Mouse (Mus musculus) neutrophil, adult 5-6 weeks (primary cell): ENCODE results near the gene AL731706.1. TPM values are rescaled to one million over a fixed set of nuclear protein-coding genes. Genes with fewer than 3 reads are reported as not detected.
A peak's percentile ranks its signal among the peaks of the same experiment; 100 is the strongest.

Experiments used
- ATAC-seq: fragments of 151-379, 151-347 bp; 2 replicates; pipeline ENCODE4 v1.8.0; 2017; ENCODE audit warnings: mild to moderate bottlenecking, moderate TSS enrichment; ENCODE audit not compliant: insufficient number of reproducible peaks, poor library complexity, low FRiP score, severe bottlenecking; ENCODE audit errors: extremely low read depth
- total RNA-seq: library from RNA; stranded (forward); fragments of 200-1000 nt; gene quantifications from 2 replicates; pipeline ENCODE4 v1.2.3, GENCODE M21; 2017

AL731706.1 gene
- total RNA-seq = 2.7 and 8.2 TPM in 2 replicates

DNA sequence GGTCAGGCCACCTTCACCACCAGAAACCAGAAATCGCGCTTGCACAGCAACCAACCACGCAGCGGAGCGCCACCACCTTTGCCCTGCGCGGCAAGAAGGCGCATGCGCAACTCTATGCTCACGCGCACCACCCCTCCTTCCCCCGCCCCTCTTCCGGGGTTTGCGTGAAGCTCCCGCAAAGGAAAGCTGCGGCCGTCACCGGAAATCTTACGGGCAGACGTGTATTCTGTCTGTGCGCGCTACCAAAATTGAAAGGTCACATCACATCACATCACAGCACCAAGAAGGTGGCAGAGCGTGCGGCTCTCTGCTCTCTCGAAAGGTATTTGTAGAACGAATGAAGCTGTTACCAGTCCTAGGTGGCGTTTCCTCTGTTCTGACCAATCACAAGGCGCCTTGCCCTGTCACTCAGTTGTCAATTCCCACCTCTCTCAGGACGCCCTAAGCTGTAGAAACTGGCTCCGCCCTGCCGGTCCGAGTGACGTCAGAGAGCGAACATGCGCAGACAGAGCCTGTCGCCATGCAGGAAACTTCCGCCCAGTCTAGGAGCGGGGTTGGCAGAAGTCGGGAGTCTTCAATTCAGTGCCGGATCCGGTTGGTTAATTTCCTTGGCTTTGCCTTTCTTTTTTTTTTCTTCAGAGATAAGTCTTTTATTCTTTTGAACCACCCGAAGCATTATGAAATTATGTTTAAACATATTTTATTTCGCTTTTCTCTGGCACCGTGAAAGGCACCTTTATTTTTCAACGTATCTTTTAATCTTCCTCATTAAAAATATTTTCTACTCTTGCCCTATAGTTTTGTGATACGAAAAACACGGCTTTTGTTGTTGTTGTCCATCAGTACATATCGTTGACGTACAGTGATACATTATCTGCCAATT, at the start of gene AL731706.1, which contains the start of the genes Slx4ip and Mkks:
AL731706.1 (minus strand) TSS at position 322 of the 883 bp plus-strand sequence.
Slx4ip (plus strand) TSS at position 151 of the 883 bp plus-strand sequence.
Mkks (minus strand) TSS at position 322 of the 883 bp plus-strand sequence.
- ATAC-seq = peak; percentile 86

DNA sequence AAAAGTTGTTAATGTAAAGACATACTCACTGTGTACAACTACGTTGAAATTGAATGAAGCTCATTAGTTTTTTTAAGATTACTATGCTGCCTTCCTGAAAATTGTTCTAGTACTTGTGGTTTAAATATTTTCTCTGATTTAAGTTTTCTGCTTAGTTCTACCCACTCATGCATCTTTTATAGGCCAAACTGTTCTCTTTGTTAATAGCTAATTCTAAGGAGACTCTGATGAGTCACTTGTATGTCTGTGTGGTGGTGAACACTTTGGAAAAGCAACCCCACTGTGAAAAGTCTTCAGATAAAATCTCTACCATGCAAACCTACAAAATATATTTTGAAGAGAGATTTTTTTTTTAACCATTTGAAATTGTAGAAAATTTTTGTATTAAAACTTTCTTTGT, 47.1 kb upstream of the AL731706.1 start:
- no peak for ATAC-seq

- ATAC-seq = peak; percentile 36; the same call in 1 of the 2 replicates
Observed at GRCm38 (mm10) chr2:136936391-136937288, 45.5 kb upstream of the AL731706.1 start.

GRCm38 (mm10) chr2:136921003-136921408, 29.8 kb upstream of the AL731706.1 start:
- 0 out of 2 replicates have a peak, but pooled peaks have one; percentile 26 for ATAC-seq

GRCm38 (mm10) chr2:136920257-136920993, 29.2 kb upstream of the AL731706.1 start:
- ATAC-seq = no peak

DNA sequence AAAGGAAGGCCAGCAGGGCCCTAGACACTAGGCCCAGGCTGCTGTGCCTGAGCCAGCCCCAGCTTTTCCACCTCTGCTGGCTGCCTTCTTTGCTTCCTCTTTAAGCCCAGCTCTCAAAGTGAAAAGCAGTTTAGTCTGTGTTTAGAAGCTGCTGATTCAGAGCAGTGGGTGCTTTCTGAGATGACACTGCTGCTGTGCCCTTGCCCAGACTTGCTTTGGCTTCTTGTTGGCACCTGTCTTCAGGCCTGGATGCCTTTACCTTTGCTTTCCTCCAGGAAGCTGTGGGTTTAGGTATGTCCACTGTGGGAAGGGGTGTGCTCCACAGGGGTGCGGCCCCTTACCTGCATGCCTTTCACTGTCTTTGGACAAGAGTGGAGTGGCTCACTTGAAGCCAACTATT, 28.2 kb upstream of the AL731706.1 start:
- no peak for ATAC-seq

- ATAC-seq = no peak
Observed at GRCm38 (mm10) chr2:136914334-136914902, 23.2 kb upstream of the AL731706.1 start.

DNA sequence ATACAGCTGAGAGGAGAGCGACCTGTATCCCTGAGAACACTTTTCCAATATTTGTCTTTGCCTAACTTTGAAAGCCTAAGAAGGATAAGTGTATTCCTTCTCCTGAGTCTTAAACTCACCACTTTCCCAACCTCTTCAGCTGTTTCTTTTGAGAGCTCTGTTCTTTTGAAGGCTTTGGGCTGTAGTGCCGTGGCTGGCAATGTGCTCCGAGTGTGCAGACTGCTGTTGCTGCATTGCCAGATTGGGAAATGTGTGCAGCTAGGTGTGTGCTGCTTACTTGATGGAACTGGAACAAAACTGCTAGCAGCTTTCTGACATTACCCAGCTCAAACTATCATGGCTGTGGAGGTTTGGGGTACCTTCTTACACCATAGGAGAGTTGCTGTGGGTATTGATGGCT, 21.8 kb upstream of the AL731706.1 start:
- no peak for ATAC-seq

- ATAC-seq = no peak
Observed at GRCm38 (mm10) chr2:136911958-136912411, 20.8 kb upstream of the AL731706.1 start.

- no peak for ATAC-seq
Observed at GRCm38 (mm10) chr2:136909298-136909697, 18.1 kb upstream of the AL731706.1 start.

- ATAC-seq = no peak
Observed at GRCm38 (mm10) chr2:136908596-136908995, 17.4 kb upstream of the AL731706.1 start.

DNA sequence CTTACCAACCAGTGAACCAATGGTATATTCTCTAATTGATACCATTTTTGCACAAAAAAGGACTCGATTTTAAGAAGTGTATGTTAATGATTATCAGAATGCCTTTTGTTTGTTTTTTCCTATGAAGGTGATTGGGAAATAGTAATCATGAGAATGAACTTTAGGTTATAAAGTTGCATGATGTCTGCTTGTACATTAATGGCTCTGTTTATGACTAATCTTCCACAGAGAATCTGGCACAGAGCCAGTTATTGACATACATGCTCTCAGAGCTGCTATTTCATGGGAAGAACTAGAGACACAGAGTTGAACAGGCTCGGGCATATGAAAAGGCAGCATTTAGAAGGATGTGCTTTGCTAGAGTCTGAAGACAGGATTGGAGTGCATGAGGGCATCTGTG, 4.9 kb upstream of the AL731706.1 start:
- no peak for ATAC-seq

DNA sequence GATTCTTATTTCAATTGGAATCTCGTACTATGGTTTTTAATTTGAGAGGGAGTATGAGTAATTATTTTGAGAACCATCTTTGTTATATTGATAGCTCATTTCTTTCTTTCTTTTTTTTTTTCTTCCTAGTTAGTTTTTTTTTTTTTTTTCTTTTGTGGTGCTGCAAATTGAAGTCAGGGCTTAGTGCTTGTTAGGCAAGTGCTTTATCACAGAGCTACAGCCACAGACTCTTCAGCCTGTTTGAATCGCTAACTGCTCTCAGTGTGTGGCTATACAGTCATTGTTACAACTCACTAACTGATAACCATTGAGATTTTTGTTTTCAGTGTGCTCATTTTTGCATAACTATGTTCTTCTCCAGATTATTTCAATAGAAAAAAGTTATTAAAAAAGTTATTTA, 3.3 kb upstream of the AL731706.1 start:
- ATAC-seq = no peak

GRCm38 (mm10) chr2:136891951-136892371, 772 bp upstream of the AL731706.1 start:
- ATAC-seq = peak; percentile 86

DNA sequence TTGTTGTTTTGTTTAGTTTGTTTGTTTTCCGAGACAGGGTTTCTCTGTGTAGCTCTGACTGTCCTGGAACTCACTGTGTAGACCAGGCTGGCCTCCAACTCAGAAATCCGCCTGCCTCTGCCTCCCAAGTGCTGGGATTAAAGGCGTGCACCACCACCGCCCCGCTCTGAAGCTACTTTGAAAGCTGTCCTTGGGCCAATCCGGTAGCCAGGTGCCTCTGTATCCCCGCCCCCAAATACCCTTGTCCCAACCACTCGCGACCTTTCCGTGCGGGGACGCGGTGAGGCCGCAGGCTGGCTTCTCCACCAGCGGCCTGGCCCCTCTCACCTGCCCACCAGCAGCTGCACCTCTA, 497 bp downstream of the AL731706.1 start:
- ATAC-seq = peak; percentile 36; the same call in 1 of the 2 replicates

DNA sequence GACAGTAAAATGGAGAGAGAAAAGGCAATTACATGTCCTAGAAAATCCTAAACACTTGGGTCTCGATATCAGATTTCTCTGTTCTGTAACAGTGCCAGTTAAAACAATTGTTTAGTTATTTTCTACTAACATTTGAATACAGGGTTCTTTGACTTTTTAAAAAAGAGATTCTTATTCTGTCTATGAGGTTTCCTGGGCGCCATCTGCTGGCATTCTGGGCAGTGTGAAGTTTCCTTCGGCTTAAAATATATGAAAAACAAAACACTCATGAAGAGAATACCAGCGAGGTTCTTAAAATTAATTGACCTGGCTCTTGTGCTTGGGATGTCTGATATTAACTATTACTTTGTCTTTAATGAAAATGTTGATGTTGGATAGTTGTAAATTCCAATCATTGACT, 4.3 kb downstream of the AL731706.1 start:
- ATAC-seq = no peak

DNA sequence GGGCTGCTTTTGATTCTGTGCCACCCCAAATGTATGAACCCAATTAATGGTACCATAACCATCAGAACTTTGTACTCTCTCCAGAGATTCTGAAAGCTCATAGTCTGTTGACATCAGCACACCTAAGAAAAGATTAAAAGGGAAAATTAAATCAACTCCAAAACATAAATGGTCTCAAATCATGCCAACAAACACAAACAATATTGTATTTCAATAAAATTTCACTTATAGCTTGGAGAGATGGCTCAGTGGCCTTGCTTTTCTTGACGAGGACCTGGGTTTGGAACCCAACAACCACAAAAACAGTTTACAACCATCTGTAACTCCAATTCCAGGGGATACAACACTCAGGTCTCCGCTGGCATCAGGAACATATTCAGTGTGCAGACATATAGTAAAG, 5.6 kb downstream of the AL731706.1 start, which contains the start of gene AL731706.2:
AL731706.2 (minus strand) TSS at position 101 of the 400 bp plus-strand sequence.
- no peak for ATAC-seq
